Mouse (Mus musculus): Measurements from ENCODE around the gene Khdrbs1. TPM values are rescaled to one million over a fixed set of nuclear protein-coding genes. Genes with fewer than 3 reads are reported as not detected.
"Not testable (repeated sequence)": the region's sequence is repeated elsewhere in the genome, so short reads cannot be mapped to it uniquely, and the experiment has no call there.

Gene Khdrbs1
- polyA plus RNA-seq, 1 experiment from 2014 or later, result 33.9 TPM

GRCm38 (mm10) chr4:129783506-129783905, 41.4 kb upstream of the Khdrbs1 start:
- Histone ChIP-seq H3K27ac (ENCODE audit: low read depth, low read length) (no peak overlapping the region), H3K9ac (ENCODE audit: low read depth, low read length) (no peak overlapping the region), H3K27me3 (replicated peaks; ENCODE audit: control insufficient read depth, insufficient read depth, low read length) (no peaks in the 10 kb centered on the region), H3K4me2 (replicated peaks; ENCODE audit: low read depth) (no peak overlapping the region), H3K36me3 (ENCODE audit: control insufficient read depth, insufficient read depth) (no peaks in the 10 kb centered on the region), H3K4me3 (ENCODE audit: low read depth, low read length) (no peak overlapping the region), H3K4me1 (replicated peaks; ENCODE audit: control insufficient read depth, insufficient read depth, low read length) (no peaks in the 10 kb centered on the region), H3K9me3 (ENCODE audit: control insufficient read depth) (no peaks in the 10 kb centered on the region)
- no peak for TF ChIP-seq CTCF (IDR thresholded peaks at IDR 0.05; ENCODE audit: low read depth)
- WGBS, result 70% methylated on average over 5 of the region's 5 CpGs
- no peak for ATAC-seq

- Histone ChIP-seq H3K36me3 (ENCODE audit: control insufficient read depth, insufficient read depth) (no peaks in the 10 kb centered on the region), H3K4me1 (replicated peaks; ENCODE audit: control insufficient read depth, insufficient read depth, low read length) (no peaks in the 10 kb centered on the region), H3K27me3 (replicated peaks; ENCODE audit: control insufficient read depth, insufficient read depth, low read length) (no peaks in the 10 kb centered on the region), H3K4me3 (ENCODE audit: low read depth, low read length) (no peak overlapping the region), H3K27ac (ENCODE audit: low read depth, low read length) (no peak overlapping the region), H3K4me2 (replicated peaks; ENCODE audit: low read depth) (no peak overlapping the region), H3K9ac (ENCODE audit: low read depth, low read length) (no peak overlapping the region), H3K9me3 (ENCODE audit: control insufficient read depth) (no peaks in the 10 kb centered on the region)
- no peak for TF ChIP-seq CTCF (IDR thresholded peaks at IDR 0.05; ENCODE audit: low read depth)
- 56% methylated on average over 3 of the region's 3 CpGs for WGBS
- ATAC-seq, result no peak
Observed at GRCm38 (mm10) chr4:129782857-129783331, 40.8 kb upstream of the Khdrbs1 start.

GRCm38 (mm10) chr4:129781881-129782675, 40.0 kb upstream of the Khdrbs1 start:
- Histone ChIP-seq H3K4me2 (replicated peaks; ENCODE audit: low read depth) (no peak overlapping the region), H3K9ac (ENCODE audit: low read depth, low read length) (no peak overlapping the region), H3K27ac (ENCODE audit: low read depth, low read length) (no peak overlapping the region), H3K4me3 (ENCODE audit: low read depth, low read length) (no peak overlapping the region), H3K9me3 (ENCODE audit: control insufficient read depth) (no peaks in the 10 kb centered on the region), H3K36me3 (ENCODE audit: control insufficient read depth, insufficient read depth) (no peaks in the 10 kb centered on the region), H3K4me1 (replicated peaks; ENCODE audit: control insufficient read depth, insufficient read depth, low read length) (no peaks in the 10 kb centered on the region), H3K27me3 (replicated peaks; ENCODE audit: control insufficient read depth, insufficient read depth, low read length) (no peaks in the 10 kb centered on the region)
- peak; percentile 9; the same call in 1 of the 2 replicates for TF ChIP-seq CTCF (IDR thresholded peaks at IDR 0.05; ENCODE audit: low read depth)
- no peak for ATAC-seq
- 42% methylated on average over 4 of the region's 4 CpGs for WGBS

DNA sequence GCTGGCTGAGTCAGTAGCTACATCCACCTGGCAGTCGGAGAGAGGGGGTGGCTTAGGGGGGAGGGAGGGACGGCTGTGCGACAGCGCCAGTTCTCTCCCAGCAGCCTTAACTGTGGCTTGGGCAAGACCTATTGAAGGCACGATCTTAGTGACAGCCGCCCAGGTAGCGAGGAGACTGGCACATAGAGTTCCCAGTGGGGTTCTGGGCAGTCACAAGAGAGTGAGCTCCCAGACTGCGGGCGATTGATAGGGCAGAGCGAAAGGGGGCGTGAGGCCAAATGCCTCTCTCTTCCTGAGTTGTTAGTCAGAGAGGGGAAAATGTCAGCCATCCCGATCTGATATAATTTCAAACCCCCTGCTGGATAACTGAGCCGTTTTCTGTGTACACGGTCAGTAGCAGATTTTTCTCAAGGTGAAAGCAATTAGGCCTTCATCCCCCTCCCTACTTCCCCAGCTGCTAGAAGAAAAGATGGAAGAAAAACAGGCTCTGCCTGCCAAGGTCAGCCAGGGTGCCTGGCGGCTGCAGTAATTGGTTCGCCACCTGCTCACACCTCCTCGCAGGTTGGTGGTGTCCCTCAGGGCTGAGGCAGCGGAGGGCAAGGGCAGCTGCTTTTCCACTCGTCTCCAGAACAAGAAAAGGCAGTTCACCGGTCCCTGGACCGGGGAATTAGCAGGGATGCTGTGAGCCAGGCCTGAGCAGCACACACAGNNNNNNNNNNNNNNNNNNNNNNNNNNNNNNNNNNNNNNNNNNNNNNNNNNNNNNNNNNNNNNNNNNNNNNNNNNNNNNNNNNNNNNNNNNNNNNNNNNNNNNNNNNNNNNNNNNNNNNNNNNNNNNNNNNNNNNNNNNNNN, 29.8 kb upstream of the Khdrbs1 start:
- Histone ChIP-seq H3K36me3 (ENCODE audit: control insufficient read depth, insufficient read depth) (no peaks in the 10 kb centered on the region), H3K4me2 (replicated peaks; ENCODE audit: low read depth) (peak overlapping the region; percentile 47), H3K9ac (ENCODE audit: low read depth, low read length) (no peak overlapping the region), H3K27ac (ENCODE audit: low read depth, low read length) (no peak overlapping the region), H3K9me3 (ENCODE audit: control insufficient read depth) (no peaks in the 10 kb centered on the region), H3K27me3 (replicated peaks; ENCODE audit: control insufficient read depth, insufficient read depth, low read length) (no peaks in the 10 kb centered on the region), H3K4me3 (ENCODE audit: low read depth, low read length) (no peak overlapping the region; the same call in 1 of the 2 replicates), H3K4me1 (replicated peaks; ENCODE audit: control insufficient read depth, insufficient read depth, low read length) (no peaks in the 10 kb centered on the region)
- 11% methylated on average over 21 of the region's 21 CpGs for WGBS
- TF ChIP-seq CTCF (IDR thresholded peaks at IDR 0.05; ENCODE audit: low read depth), result no peak
- ATAC-seq, result peak; percentile 16; the same call in 1 of the 2 replicates

GRCm38 (mm10) chr4:129771314-129771671, 29.2 kb upstream of the Khdrbs1 start:
- Histone ChIP-seq H3K27ac (ENCODE audit: low read depth, low read length) (no peak overlapping the region), H3K4me3 (ENCODE audit: low read depth, low read length) (no peak overlapping the region; the same call in 1 of the 2 replicates), H3K27me3 (replicated peaks; ENCODE audit: control insufficient read depth, insufficient read depth, low read length) (no peaks in the 10 kb centered on the region), H3K4me1 (replicated peaks; ENCODE audit: control insufficient read depth, insufficient read depth, low read length) (no peaks in the 10 kb centered on the region), H3K36me3 (ENCODE audit: control insufficient read depth, insufficient read depth) (no peaks in the 10 kb centered on the region), H3K9ac (ENCODE audit: low read depth, low read length) (no peak overlapping the region), H3K4me2 (replicated peaks; ENCODE audit: low read depth) (peak overlapping the region; percentile 47), H3K9me3 (ENCODE audit: control insufficient read depth) (no peaks in the 10 kb centered on the region)
- WGBS, result 28% methylated on average over 7 of the region's 7 CpGs
- no peak for TF ChIP-seq CTCF (IDR thresholded peaks at IDR 0.05; ENCODE audit: low read depth)
- ATAC-seq, result no peak

GRCm38 (mm10) chr4:129770600-129770999, 28.5 kb upstream of the Khdrbs1 start:
- ATAC-seq, result no peak
- Histone ChIP-seq H3K36me3 (ENCODE audit: control insufficient read depth, insufficient read depth) (no peaks in the 10 kb centered on the region), H3K27ac (ENCODE audit: low read depth, low read length) (no peak overlapping the region), H3K27me3 (replicated peaks; ENCODE audit: control insufficient read depth, insufficient read depth, low read length) (no peaks in the 10 kb centered on the region), H3K4me3 (ENCODE audit: low read depth, low read length) (no peak overlapping the region), H3K4me1 (replicated peaks; ENCODE audit: control insufficient read depth, insufficient read depth, low read length) (no peaks in the 10 kb centered on the region), H3K9ac (ENCODE audit: low read depth, low read length) (no peak overlapping the region), H3K9me3 (ENCODE audit: control insufficient read depth) (no peaks in the 10 kb centered on the region), H3K4me2 (replicated peaks; ENCODE audit: low read depth) (no peak overlapping the region)
- TF ChIP-seq CTCF (IDR thresholded peaks at IDR 0.05; ENCODE audit: low read depth), result no peak
- 56% methylated on average over 6 of the region's 6 CpGs for WGBS

DNA sequence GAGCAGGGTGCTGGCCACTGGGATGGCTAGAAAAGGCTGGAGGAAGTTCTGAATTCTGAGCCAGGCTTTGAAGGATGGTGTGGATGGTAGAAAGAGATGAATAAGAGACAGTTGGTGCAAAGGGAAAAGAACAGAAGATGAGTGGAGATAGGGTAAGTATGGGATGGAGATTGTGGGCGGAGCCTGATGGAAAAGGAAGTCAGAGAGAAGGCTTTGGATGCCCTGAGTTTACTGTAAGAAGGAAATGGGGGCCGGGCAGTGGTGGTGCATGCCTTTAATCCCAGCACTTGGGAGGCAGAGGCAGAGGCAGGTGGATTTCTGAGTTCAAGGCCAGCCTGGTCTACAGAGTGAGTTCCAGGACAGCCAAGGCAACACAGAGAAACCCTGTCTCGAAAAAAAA, 26.6 kb upstream of the Khdrbs1 start:
- H3K27ac ChIP-seq (ENCODE audit: low read depth, low read length); H3K4me3 ChIP-seq (ENCODE audit: low read depth, low read length); H3K9ac ChIP-seq (ENCODE audit: low read depth, low read length); H3K36me3 ChIP-seq (ENCODE audit: control insufficient read depth, insufficient read depth); H3K27me3 ChIP-seq (replicated peaks; ENCODE audit: control insufficient read depth, insufficient read depth, low read length); ATAC-seq; H3K4me2 ChIP-seq (replicated peaks; ENCODE audit: low read depth); H3K4me1 ChIP-seq (replicated peaks; ENCODE audit: control insufficient read depth, insufficient read depth, low read length); H3K9me3 ChIP-seq (ENCODE audit: control insufficient read depth): not testable (repeated sequence)
- WGBS, result 69% methylated on average over 3 of the region's 3 CpGs
